Mouse (Mus musculus): Measurements from ENCODE around the gene Poll.

DNA sequence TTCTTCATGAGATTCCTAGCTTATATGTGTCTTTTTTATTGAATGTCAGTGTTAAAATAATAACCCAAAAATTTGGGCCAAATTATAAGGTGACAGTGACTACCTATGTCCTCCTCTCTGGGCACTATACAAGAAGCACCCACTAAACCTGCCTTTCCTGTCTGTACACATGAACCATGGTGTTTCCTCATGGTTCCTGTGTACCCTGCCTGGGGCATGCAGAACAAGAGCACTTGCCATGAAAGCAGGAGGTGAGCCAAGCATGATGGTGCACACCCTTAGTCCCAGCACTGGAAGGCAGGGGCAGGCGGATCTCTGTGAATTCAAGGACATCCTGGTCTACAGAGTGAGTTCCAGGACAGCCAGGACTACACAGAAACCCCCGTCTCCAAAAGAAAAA lies 45.0 kb downstream of the Poll start:
- TF ChIP-seq CTCF (IDR thresholded peaks at IDR 0.05; ENCODE audit: borderline replicate concordance, insufficient read depth, low read depth, low read length) (no peak), POLR2A (IDR thresholded peaks at IDR 0.05; ENCODE audit: borderline replicate concordance, insufficient read depth, low read length) (no peak)
